Mouse (Mus musculus): ENCODE data around the gene Mlycd.

DNA sequence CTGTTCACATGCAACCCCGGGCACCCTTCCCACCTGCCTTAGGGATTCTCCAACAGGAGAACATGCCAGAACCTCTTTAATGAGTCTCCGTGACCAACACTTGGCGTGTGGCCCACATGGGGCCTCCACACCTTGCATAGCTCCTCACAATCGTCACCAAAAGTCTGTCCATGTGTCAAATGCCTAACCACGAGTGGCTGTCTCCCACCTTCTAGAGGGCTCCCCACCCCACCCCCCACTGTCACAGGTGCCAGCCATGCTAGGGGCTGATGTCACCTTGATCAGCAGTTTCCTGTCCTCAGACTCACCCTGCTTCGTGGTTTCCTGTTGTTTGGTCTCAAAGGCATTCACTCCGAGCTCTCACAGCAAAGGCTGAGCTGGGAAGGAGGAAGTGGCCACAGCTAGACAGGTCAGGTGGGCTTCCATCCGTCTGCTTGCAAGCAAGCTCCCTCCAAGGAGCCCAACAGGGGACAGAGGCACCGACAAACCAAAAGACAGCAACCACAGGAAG is 29.0 kb downstream of the Mlycd start:
- TF ChIP-seq CTCF (IDR thresholded peaks at IDR 0.05; ENCODE audit: low read depth) (no peak), EP300 (optimal IDR thresholded peaks at IDR 0.05) (no peak)
